Mouse (Mus musculus) layer of hippocampus, postnatal 14 days (tissue): Measurements from ENCODE around the gene Tacr2. TPM values are rescaled to one million over a fixed set of nuclear protein-coding genes. Genes with fewer than 3 reads are reported as not detected.
A peak's percentile ranks its signal among the peaks of the same experiment; 100 is the strongest.

Experiments used
- DNase-seq, 2 experiments: peaks; one replicate each; pipeline ENCODE4 v3.0.0; 2021 to 2022; ENCODE audit warnings: low spot score in 2 of 2, mixed read lengths in 1 of 2
- long read RNA-seq, 2 experiments: library from polyadenylated mRNA; stranded (forward); transcript quantifications; one replicate each; pipeline ENCODE4 v2.0.0; 2021
- total RNA-seq, 2 experiments: library from RNA; stranded (reverse); gene quantifications; 2 replicates each; pipeline ENCODE4 v1.2.3; 2021

Gene Tacr2
- total RNA-seq, result under 1 TPM; 0.18 to 0.33 TPM
- long read RNA-seq, experiment 1, result 0 reads
- long read RNA-seq, experiment 2, result 0 reads

DNA sequence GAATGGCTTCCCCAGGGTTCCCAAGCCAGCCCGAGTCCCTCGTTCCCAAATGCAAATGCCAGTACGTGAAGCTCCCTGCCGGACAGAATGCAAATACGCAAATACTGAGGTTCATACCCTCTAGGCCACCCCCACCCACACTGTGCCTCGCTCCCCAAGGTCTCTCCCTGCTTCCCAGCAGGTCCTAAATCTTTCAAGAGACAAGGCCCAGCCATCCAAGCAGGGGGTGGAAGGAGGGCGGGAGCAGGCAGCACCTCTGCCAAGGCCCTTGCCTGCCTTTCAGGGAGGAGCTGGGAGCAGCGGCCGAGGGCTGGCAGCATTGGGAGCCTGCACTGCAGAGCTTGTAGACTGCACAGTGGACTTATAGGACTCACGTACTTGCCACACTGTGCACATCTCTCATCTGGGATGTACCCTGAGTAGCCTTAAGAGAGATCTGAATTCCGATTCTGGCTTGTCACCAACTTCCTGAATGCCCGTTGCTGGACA is at the start of gene Tacr2:
Tacr2 (plus strand) TSS at position 439 of the 489 bp plus-strand sequence.
- no peak for DNase-seq

DNA sequence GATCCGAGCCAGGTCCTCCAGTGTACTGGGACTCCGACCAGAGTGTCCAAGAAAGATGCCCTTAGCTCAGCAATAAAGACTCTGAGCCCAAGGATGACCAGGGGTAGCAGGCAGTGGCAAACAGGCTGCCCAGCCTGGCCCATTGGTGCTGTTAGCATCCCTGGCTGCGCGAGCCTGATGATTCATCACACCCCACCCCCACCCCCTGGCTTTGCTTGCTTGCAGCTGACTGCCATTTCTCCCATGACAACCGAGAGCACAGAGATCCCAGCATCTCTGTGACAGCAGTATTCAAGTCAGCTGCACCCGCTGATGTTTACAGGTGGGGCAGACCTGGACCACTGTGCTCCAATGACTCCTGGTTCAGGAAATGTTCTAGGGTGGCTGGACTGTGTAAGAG is 49.7 kb upstream of the Tacr2 start:
- DNase-seq, result peak; percentile 53 to 57

DNA sequence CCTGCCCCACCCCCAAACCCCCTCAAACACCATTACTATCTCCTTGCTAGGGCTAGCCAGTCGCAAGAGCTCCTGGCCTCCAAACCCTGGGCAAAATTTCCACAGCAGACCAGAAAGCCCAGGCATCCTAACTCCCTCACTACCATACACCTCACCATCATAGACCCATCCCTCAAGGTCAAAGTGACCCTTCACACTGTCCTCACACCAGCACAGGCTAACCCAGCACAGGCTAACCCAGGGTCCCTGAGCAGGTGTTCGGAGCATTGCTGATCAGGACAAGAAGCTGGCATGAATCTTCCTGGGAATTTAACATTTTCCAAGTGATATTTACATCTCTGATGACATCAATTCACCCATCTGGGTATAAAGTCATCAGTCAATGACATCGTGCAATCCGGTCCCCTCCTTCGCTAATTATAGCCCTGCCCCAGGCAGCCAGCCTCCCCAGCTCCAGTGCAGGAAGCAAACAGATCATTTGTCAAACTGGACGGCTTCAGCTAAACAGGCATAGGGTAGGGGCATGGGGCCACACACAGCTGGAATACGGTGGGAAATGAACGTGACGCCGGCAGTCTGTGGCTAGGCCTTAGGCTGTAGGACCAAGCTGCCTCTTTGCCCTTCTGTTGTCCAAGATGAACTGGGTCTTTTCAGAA is 43.9 kb upstream of the Tacr2 start:
- DNase-seq, result no peak

DNA sequence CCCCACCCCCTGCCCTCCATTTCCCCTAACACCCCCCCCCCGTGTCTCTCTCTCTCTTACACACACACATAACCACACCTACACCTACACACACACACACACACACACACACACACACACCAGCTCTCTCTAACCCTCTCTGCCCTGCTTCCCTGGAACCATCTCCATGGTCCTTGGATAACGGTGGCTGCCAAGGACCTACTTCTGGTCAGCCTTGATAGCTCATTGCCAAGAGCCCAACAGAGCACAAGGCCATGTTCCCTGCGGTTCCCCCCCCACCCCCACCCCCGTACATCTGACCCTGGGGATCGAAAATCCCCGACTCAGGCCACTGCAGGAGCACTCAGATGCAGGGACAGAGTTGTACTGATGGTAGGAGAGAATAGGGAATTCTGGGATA is 40.9 kb upstream of the Tacr2 start:
- no peak for DNase-seq

DNA sequence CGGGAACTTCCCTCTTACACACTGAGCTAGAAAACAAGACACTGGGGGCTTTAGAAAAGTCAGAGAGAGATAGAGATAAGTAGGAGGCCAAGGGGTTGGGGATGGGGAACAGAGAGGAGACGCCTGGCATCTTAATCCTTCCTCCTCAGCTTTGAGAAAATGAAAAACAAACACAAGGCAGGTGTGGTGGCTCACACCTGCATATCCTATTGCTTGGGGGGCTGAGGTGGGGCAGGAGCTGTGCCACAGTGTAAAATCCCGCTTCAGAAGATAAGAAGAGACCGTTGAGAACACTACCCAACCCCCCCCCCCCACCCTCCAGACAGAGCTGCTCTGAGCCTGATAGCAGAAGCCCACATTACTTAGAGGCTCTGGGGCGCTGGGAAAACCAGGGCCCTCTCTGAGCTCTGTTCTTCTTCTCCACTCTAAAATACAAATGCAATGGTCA is 37.0 kb upstream of the Tacr2 start:
- DNase-seq, result no peak

DNA sequence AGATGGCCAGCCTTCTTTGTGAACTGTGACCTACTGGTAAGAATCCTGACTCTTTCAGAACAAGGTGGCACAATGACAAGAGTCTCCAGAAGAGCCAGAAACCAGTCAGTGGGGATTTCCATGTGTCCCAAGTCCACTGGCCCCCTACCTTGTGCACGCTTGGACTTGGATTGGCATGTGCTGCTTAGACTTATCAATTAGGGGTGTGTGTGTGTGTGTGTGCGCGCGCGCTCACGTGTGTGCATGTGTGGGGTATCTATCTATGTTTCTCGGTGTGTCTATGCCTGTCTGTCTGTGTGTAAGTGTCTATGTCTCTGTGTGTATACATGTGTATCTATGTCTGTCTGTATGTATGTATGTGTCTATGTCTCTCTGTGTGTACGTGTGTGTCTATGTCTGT is 36.6 kb upstream of the Tacr2 start:
- no peak for DNase-seq

DNA sequence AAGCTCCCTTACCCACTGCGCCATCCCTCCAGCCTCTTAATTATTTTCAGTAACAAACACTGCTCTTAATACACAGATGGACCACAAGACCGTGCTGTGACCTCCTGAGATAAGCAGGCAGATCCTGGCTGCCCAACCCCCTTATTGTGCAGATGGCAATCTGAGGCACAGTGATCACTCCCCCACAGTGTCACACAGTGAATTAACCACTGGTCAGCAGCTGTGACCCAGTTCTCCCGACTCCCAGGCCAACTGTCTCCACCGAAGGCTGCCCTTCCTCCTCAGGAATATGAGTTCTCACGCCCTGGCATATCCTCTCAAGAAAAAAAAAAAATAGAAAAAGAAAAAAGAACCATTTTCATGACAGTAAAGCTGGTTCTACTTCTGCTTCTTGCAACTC is 35.6 kb upstream of the Tacr2 start:
- no peak for DNase-seq

DNA sequence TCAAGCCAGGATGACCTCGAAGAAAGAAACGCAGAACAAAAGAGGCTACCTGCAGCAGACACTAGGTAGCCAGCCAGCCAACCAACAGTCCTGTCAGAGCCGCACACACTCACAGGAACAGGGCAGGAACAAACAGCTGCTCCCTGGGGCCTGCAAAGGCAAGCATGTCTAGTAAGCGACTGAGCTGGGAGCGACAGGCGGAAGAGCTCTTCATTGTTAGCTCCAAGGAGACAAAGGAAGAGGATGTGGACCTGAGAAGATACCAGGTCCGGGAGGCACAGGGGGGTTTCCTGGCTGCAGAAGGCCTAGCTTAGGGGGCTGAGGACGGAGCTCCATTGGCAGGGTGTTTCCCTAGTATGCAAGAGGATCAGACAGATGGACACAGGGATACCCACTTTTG is 35.0 kb upstream of the Tacr2 start:
- DNase-seq, result no peak

DNA sequence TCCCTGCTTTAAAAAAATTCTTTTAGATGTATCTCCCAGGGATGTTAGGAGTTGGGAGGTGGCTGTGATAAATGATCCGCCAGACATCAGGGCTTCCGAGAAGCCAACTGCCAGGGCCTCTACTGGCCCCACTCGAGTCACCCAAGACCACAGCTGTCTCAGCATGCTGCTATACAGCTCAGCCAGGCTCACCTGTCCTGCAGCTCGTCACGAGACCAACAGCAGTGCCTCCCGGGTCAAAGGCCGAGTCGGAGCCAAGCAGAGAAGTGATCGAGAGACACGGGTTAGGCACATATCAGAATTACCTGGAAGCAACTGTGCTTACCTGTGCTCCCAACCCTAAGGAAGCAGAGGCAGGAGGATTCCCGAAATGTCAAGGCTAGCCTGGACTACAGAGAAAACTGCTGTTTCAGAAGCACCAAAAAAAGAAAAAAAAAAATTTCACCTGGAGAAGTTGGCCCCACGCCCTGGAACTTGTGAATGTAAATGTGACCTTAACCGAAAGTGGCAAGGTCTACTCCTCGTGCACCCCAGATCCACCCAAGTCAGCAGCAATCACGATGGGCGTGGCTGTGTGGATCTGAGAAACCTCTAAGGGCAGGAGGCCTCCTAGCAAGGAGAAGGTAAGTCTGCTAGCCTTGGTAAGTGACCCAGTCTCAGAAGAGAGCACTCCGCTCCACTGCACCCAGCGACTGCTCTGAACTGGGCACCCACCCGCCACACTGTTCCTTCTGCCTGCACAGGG is 34.0 kb upstream of the Tacr2 start:
- no peak for DNase-seq

DNA sequence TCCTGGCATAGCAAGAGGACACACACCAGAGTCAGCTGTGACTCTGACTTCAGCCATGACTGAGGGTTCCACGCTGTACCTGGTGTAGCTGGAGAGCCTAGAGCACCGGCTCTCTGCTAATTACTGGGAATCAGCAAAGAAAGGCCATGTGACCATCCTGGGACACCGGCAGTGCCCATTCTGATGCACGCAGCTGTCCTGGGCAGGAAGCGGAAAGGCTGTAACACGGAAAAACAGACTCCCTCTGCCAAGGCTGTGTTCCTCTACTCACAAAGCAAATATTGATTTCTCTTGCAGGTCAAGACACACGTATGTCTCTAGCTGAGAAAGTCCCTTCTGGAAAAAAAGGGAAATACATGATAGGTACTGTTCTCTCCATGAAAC is 33.5 kb upstream of the Tacr2 start:
- DNase-seq, result no peak

DNA sequence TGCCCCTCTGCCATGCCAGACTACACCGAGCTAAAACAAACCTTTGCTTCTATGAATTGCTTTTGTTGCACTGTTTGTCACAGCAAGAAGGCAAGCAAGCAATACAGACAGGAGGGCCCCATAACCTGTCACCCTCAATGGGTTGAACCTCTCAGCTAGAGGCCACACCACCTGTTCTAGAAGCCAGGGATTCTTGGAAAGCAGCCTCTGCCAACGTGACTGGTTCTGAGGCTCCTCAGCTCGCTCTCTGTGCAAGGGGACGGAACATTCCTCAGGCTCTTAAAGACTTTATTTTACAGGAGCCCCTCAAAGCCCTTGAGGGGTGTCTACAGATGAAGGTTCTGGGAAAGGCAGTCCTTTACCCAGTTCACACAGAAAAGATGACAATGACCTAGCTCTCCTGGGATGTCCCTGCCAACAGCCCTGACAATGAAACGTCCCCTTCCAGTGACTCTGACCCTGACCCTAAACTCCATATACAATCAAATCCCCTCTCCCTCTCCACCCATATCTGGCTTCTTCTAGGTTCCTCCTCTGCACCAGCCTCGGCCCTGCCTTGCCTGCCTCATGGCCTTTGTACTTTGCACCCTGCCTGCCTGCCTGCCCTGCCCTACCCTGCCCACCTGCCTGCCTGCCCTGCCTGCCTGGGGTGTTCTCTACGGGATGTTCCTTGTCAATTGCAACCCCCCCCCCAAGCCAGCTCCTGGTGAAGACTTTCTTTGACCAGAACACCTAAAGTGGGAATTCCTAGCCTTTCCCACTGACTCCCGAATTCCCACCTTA is 31.3 kb upstream of the Tacr2 start:
- no peak for DNase-seq

DNA sequence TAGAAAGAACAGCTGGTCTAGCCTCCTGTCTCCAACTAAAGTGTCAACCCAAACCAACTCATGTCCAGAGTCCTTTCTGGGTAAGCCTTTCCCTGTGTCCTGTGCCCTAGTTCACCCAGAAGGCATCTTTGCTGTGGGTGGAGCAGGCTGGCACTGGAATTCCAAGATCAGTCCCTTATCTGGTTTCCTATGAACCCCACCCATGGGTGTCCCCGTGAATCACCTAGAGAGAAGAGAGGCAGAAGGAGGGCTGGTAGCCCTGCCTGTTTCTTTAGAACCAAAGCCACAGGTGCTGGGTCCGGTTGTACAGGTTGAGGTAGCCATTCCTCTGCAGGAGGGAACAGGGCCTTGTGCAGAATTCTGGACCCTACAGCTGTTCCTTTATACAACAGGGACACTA is 30.6 kb upstream of the Tacr2 start:
- no peak for DNase-seq

DNA sequence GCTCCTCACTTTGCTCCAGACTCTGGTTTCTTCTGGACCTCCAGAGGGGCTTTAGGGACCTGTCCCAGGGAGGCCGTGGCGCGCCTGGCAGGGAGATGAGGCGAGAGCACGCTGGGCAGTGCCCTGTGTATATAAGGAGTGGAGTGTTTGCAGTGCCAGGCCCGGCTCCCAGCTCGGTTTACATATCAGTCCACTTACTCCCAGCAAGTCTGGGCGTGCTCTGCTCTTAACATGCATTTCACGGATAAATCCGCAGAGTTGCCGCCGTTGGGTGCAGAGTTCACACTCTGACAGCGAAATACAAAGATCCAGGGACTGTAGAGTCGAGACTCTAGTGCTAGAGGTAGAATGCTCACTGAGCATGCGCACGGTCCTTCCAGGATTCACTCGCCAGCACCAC is 29.5 kb upstream of the Tacr2 start:
- no peak for DNase-seq

DNA sequence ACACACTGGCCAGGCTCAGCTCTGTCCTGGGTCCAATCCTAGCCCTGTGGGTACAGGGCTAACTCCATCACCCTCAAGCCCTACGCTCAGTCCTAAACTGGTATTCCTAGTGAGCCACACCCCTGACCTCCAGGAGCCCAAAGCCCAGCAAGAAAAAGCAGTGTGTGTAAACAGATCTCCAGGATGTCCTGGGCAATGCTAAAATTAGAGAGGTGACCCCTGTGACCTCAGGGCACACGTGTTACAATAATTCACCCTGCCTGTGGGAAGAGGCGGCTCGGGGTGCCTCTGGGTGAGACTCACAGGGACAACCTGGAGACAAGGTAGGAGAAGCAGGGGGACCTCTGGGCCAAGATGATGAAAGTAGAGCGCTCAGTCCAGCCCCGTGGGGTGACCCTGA is 28.0 kb upstream of the Tacr2 start:
- DNase-seq, result no peak

DNA sequence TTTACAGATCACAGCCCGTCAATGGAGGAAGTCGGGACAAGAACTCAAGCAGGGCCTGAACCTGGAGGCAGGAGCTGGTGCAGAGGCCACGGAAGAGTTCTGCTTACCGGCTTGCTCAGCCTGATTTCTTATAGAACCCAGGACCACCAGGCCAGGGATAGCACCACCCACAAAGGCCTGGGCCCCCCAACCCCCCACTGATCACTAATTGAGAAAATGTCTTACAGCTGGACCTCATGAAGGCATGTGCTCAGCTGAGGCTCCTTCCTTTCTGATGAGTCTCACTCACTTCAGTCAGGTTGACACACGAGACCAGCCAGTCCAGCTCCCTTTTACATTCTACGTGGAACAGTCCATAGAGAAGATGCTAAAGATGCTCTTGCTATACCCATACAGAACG is 26.4 kb upstream of the Tacr2 start:
- DNase-seq, result no peak

DNA sequence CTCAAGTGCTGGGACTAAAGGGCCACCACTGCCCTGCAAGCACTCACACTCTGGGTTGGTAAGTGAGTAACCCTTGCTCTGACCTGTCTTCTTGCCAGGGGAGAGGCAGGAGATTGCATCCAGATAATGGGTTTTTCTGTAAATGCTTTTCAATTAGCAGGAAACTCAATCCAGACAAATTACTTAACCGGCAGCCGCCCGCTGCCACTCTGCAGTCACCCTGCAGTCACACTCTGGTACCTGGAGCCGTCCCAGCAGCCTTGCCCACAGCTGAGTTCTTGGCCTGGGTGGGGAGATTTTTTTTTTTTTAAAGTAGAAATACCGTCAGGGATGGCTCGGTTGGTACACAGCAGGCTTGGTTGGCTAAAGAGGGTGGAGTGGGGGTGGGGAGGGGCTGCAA is 24.1 kb upstream of the Tacr2 start:
- DNase-seq, result no peak

DNA sequence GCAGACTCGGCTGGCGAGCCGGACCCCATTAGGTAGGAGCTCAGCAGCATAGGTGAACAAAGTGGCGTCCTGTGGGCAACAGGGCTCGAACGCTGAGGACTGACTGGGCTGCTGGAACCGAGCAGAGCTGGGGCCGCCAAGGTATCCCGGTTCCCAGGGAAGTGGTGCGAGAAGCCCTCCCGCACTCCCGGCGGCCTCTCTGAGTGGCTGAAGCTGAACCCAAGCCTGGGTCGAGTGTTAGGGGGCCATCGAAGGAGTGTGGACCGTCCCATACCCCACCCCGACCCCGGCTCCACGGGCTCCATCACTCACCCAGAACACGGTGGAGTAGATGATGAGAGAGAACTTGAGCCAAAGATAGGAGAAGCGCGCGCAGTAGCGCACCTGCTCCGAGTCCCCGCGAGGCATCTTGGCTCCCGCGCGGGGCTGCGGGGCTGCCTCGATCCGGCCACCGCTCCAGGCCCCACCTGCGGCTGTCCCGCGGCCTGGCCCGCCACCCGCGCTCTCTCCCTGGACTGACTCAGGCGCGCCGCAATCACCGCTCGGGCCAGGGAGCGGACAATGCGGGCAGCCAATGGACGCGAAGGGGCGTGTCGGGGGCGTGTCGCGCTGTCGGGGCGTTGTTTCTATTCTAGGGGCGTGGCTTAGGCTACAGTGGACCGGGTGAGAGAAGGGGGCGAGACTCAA is 21.4 kb upstream of the Tacr2 start, which contains the start of gene Tspan15:
Tspan15 (minus strand) TSS at position 544 of the 687 bp plus-strand sequence.
- DNase-seq, result peak; percentile 83 to 88

DNA sequence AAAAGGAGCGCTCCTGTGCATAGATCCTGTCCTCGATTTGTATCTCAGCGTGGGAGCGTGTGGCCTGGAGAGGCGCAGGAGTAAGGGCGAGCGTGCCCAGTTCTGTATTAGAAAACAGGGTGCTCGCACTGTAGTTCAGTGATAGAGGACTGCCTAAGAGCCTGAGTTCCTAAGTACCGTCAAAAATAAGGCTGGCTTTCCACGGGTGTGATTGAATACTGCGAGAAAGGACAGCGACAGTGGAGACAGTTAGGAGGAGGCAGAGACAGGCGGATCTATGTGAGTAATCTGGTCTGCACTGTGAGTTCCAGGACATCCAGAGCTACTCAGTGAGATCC is 20.9 kb upstream of the Tacr2 start:
- no peak for DNase-seq

DNA sequence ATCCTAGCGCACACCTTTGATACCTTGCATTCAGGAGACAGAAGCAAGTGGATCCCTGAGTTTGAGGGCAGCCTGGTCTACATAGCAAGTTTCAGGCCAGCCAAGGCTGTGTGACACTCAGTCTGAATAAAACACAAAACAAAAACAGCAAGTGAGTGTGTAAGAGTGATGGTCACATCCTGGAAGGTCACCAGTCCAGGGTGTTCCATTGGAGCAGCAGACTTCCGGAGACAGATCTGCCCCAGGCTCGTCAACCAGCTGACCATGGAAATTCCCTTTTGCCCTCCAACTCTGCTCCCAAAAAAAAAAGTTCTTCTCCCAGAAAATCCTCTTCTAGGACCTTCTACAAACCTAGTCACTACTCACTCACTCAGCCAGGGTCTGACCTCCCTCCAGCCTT is 20.4 kb upstream of the Tacr2 start:
- no peak for DNase-seq

DNA sequence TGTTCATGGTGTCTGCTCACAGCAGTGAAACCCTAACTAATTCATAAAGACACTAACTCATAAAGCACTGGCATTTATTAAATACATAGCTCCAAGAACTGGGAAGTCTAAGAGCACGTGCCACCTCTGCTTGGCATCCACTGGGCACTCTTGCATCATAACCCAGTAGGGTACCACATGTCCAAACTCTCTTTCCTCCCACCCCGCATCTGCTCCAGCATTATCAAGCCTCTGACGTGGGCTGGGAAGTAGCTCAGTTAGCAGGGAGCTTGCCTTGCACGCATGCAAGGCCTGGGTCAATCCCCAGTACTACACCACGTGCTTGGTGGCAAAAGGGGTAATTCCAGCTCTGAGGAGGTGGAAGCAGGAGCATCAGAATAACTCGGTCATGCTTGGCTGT is 16.1 kb upstream of the Tacr2 start:
- DNase-seq, result no peak

DNA sequence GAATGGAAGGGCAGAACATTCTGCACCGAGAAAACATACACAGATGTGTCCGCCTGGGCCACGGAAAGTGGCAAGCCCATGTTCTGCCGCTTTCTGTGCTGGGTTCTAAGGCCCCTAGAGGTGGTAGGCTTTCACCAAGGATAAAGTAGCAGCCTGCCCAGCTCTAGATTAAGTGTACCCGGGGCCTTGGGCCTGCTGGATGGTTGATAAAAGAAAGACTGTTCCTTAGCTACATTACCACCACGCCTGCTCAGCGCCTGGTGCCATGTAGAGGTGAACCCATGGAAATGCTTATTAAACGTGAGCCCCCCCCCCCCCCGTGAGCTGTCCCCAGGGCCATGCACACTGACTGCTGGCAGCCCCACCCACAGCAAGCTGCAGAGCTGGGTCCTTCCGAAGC is 15.0 kb upstream of the Tacr2 start:
- DNase-seq, result no peak
